Mouse (Mus musculus) testis, adult 2 months (tissue): ENCODE data around the gene Snupn.
"Not testable (repeated sequence)": the region's sequence is repeated elsewhere in the genome, so short reads cannot be mapped to it uniquely, and the experiment has no call there.

Experiments used
- CTCF ChIP-seq: fragments of 200-500 bp; IDR thresholded peaks from 2 replicates; pipeline ENCODE4 v1.5.1; 2012; ENCODE audit warnings: low read depth, mild to moderate bottlenecking, inconsistent platforms, low read length, moderate library complexity; ENCODE audit not compliant: control insufficient read depth, insufficient read depth, insufficient replicate concordance
- POLR2A ChIP-seq: fragments of 200-500 bp; IDR thresholded peaks from 2 replicates; pipeline ENCODE4 v1.6.1; 2012; ENCODE audit warnings: low read depth, mild to moderate bottlenecking, inconsistent platforms, low read length, moderate library complexity; ENCODE audit not compliant: control insufficient read depth

DNA sequence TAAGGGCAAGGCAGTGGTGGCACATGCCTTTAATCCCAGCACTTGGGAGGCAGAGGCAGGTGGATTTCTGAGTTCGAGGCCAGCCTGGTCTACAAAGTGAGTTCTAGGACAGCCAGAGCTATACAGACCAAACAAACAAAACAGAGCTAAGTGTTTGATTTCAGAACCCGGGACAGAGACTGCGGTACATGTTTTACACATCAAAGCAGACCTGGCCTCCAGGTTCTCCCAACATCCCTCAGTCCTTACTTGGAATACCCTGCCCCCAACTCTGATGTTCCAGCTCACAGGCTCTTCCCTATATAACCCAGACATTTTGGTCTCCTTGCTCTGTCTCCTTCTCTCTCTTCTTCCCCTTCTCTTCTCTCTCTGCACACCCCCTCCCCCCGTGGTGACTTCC lies 40.7 kb upstream of the Snupn start:
- not testable (repeated sequence) for TF ChIP-seq POLR2A, CTCF
